Mouse (Mus musculus) embryonic facial prominence, embryonic 10.5 days (tissue): ENCODE results near the gene Gm21518. TPM values are rescaled to one million over a fixed set of nuclear protein-coding genes. Genes with fewer than 3 reads are reported as not detected.
"Not testable (repeated sequence)": the region's sequence is repeated elsewhere in the genome, so short reads cannot be mapped to it uniquely, and the experiment has no call there.

Source experiments
- DNase-seq: peaks from one replicate; pipeline ENCODE4 v3.0.0-alpha.2; 2017; ENCODE audit warnings: low spot score
- H3K27ac ChIP-seq: fragments of 300-500 bp; sonication (generic); replicated peaks from 2 replicates; pipeline ENCODE4 v1.5.1; 2016; ENCODE audit warnings: mild to moderate bottlenecking
- H3K27me3 ChIP-seq: fragments of 300-500 bp; sonication (generic); replicated peaks from 2 replicates; pipeline ENCODE4 v1.6.1; 2016; ENCODE audit warnings: low read depth, mild to moderate bottlenecking; ENCODE audit not compliant: poor library complexity, severe bottlenecking
- H3K36me3 ChIP-seq: fragments of 300-500 bp; sonication (generic); replicated peaks from 2 replicates; pipeline ENCODE4 v1.6.1; 2016; ENCODE audit warnings: mild to moderate bottlenecking, moderate library complexity
- H3K4me1 ChIP-seq: fragments of 300-500 bp; sonication (generic); 2 replicates; pipeline ENCODE4 v1.6.1; 2016
- H3K4me3 ChIP-seq: fragments of 300-500 bp; sonication (generic); 2 replicates; pipeline ENCODE4 v1.5.1; 2016; ENCODE audit warnings: mild to moderate bottlenecking, moderate library complexity
- H3K9me3 ChIP-seq: fragments of 300-500 bp; sonication (generic); 2 replicates; pipeline ENCODE4 v1.6.1; 2016; ENCODE audit warnings: mild to moderate bottlenecking
- WGBS: fragments of 180-500 bp; shearing (Covaris S2); methylation state at CpG from one replicate; pipeline ENCODE4 v1.1.7; 2016; 5-methylcytosine and 5-hydroxymethylcytosine counted together
- polyA plus RNA-seq: library from polyadenylated mRNA; unstranded; fragments of >200 nt; fragmentation: Nextera tagmentation; extraction: Ambion mirVana; gene quantifications from 2 replicates; pipeline ENCODE4 v1.2.1, GENCODE M21; 2016

Gm21518 gene
- polyA plus RNA-seq: not detected in 2 replicates

GRCm38 (mm10) chrY:62190566-62190965 lies at the start of gene Gm21518:
TSS of gene Gm21518 (plus strand) at chrY:62190866.
- WGBS: no CpG with 5 or more reads among the region's 6 CpGs
- not testable (repeated sequence) for H3K36me3 ChIP-seq, H3K9me3 ChIP-seq, H3K27me3 ChIP-seq, DNase-seq, H3K27ac ChIP-seq, H3K4me1 ChIP-seq, H3K4me3 ChIP-seq
